Mouse (Mus musculus): ENCODE measurements at regions not wholly inside any gene's neighbourhood (a gene's known extent, or its start where the extent isn't known, plus 50 kb on each side); places are given as distances from the start of the nearest gene placed in this dataset.

GRCm38 (mm10) chr12:79879093-79879917, 233.5 kb downstream of the Zfp36l1 start:
- no peak for DNase-seq

GRCm38 (mm10) chr12:79878766-79879092, 234.1 kb downstream of the Zfp36l1 start:
- no peak for DNase-seq

GRCm38 (mm10) chr12:79878163-79878562, 234.7 kb downstream of the Zfp36l1 start:
- DNase-seq = no peak

DNA sequence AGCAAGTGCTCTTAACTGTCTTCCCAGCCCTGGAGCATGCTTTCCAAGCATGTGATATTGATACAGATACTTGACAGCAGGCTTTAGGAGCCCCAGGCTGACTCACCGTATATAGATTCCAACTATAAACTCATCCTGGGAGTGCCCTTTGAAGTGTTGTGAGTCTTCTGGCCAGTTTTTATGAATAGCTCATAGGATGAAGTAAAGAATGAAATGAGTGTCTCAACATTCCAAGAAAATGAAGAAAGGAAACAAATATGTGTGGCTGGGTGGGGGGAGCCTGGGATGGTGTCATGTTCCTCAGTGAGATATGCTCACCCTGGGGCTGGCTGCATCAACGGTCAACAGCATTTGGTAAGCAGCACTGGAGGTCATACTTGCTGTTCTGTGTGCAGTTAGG, 238.5 kb downstream of the Zfp36l1 start:
- no peak for DNase-seq

DNA sequence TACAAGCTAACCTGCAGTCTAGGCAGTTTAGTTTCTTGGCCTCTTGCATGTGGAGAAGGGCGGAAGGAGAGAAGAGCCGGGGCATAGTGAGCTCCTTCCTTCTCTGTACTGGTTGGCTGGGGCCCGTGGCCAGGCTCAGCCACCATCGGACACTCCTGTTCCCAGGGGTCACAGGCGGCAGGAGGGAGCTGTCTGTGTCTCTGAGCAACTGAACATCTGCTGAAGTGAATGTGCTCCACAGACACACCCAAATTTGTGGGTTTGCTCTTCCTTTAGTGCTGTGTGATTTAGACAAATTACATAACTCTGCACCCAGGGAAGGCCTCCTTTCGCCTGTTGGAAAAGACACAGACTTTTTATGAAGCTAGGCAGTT, 247.6 kb downstream of the Zfp36l1 start:
- DNase-seq = no peak

GRCm38 (mm10) chr12:79864346-79865178, 248.3 kb downstream of the Zfp36l1 start:
- DNase-seq = no peak

Data from thymus, postnatal 36 days (tissue).